Mouse (Mus musculus): Measurements from ENCODE around the gene Nck1. TPM values are rescaled to one million over a fixed set of nuclear protein-coding genes. Genes with fewer than 3 reads are reported as not detected.

The Nck1 gene
- polyA plus RNA-seq, 1 experiment from 2014 or later = 63.5 TPM

DNA sequence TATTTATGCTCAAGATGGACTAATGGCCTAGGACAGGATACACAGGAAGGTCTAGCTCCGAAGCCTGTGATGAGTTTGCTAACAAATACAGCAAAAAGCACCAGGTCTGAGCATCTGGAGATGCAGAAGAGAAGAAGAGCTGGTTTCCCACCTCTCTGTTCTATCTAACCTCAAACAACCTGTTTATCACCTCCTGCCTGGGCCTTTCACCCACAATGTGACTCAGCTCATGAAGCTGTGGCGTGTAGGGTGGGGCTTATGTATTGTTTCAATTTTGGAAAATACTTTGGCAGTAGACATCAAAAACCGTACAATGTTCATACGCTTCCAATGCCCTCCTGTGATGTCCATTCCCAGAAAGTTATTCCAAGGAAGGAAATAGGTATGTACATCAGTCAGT, 83.8 kb downstream of the Nck1 start:
- Histone ChIP-seq H3K36me3 (peaks cover 34% of the 10 kb centered on the region), H3K9me3 (replicated peaks) (no peaks in the 10 kb centered on the region), H3K27me3 (ENCODE audit: low read depth, poor library complexity, severe bottlenecking) (no peaks in the 10 kb centered on the region), H3K4me1 (no peaks in the 10 kb centered on the region), H3K27ac (replicated peaks) (no peak overlapping the region), H3K4me3 (no peak overlapping the region)
- WGBS = 90% methylated on average over 4 of the region's 4 CpGs
- DNase-seq (ENCODE audit: low spot score) = no peak

GRCm38 (mm10) chr9:100461671-100462070, 84.3 kb downstream of the Nck1 start:
- Histone ChIP-seq H3K27ac (replicated peaks) (no peak overlapping the region), H3K4me3 (no peak overlapping the region), H3K36me3 (peaks cover 32% of the 10 kb centered on the region), H3K4me1 (no peaks in the 10 kb centered on the region), H3K27me3 (ENCODE audit: low read depth, poor library complexity, severe bottlenecking) (no peaks in the 10 kb centered on the region), H3K9me3 (replicated peaks) (no peaks in the 10 kb centered on the region)
- DNase-seq (ENCODE audit: low spot score) = no peak
- 91% methylated on average over 9 of the region's 9 CpGs for WGBS

DNA sequence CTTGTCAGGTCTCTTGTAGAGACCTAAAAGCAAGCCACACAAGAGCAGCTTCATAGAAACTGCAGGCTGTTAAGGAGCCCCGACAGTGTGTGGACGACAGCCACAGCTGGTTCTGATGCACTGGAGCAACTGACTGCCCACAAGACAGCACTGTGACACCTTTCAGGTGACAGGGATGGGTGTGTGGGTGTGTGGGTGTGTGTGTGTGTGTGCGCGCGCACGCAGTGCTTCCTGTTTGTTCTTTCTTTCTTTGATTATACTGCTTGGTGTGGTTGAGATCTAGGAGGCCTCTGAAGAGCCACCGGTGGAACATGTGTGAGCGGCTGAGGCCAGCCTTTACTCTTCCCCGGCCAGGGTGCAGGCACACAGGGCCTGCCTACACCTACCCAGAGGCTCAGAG, 85.7 kb downstream of the Nck1 start:
- Histone ChIP-seq H3K4me3 (no peak overlapping the region), H3K9me3 (replicated peaks) (no peaks in the 10 kb centered on the region), H3K4me1 (peaks cover under 1% of the 10 kb centered on the region; the same call in 1 of the 2 replicates), H3K27me3 (ENCODE audit: low read depth, poor library complexity, severe bottlenecking) (peaks cover 3% of the 10 kb centered on the region; the same call in 1 of the 2 replicates), H3K27ac (replicated peaks) (no peak overlapping the region), H3K36me3 (peaks cover 28% of the 10 kb centered on the region)
- WGBS = 94% methylated on average over 9 of the region's 9 CpGs
- no peak for DNase-seq (ENCODE audit: low spot score)

- no peaks in the 10 kb centered on the region for H3K9me3 ChIP-seq (replicated peaks)
- no peak overlapping the region for H3K4me3 ChIP-seq
- peaks cover 11% of the 10 kb centered on the region; the same call in 1 of the 2 replicates for H3K27me3 ChIP-seq (ENCODE audit: low read depth, poor library complexity, severe bottlenecking)
- H3K27ac ChIP-seq (replicated peaks) = no peak overlapping the region
- peaks cover 16% of the 10 kb centered on the region for H3K4me1 ChIP-seq
- H3K36me3 ChIP-seq = peaks cover 28% of the 10 kb centered on the region
- no peak for DNase-seq (ENCODE audit: low spot score)
- WGBS = 93% methylated on average over 17 of the region's 17 CpGs
Observed at GRCm38 (mm10) chr9:100457971-100458681, 87.8 kb downstream of the Nck1 start.

GRCm38 (mm10) chr9:100454664-100454993, 91.3 kb downstream of the Nck1 start:
- Histone ChIP-seq H3K9me3 (replicated peaks) (no peaks in the 10 kb centered on the region), H3K4me1 (peaks cover 16% of the 10 kb centered on the region), H3K4me3 (peak overlapping the region; percentile 48), H3K36me3 (peaks cover 12% of the 10 kb centered on the region), H3K27me3 (ENCODE audit: low read depth, poor library complexity, severe bottlenecking) (peaks cover 11% of the 10 kb centered on the region; the same call in 1 of the 2 replicates), H3K27ac (replicated peaks) (peak overlapping the region; percentile 64)
- DNase-seq (ENCODE audit: low spot score) = no peak
- WGBS = 26% methylated on average over 9 of the region's 9 CpGs

GRCm38 (mm10) chr9:100453944-100454663, 91.8 kb downstream of the Nck1 start:
- H3K27ac ChIP-seq (replicated peaks) = peak overlapping the region; percentile 64

GRCm38 (mm10) chr9:100452432-100452831, 93.5 kb downstream of the Nck1 start:
- Histone ChIP-seq H3K27ac (replicated peaks) (no peak overlapping the region), H3K27me3 (ENCODE audit: low read depth, poor library complexity, severe bottlenecking) (peaks cover 18% of the 10 kb centered on the region; the same call in 1 of the 2 replicates), H3K9me3 (replicated peaks) (no peaks in the 10 kb centered on the region), H3K4me1 (peaks cover 16% of the 10 kb centered on the region), H3K4me3 (no peak overlapping the region), H3K36me3 (no peaks in the 10 kb centered on the region)
- DNase-seq (ENCODE audit: low spot score) = no peak
- 89% methylated on average over 6 of the region's 6 CpGs for WGBS

More at GRCm38 (mm10) chr9:100453944-100454663, 91.8 kb downstream of the Nck1 start:
- H3K4me3 ChIP-seq = peak overlapping the region; percentile 48
- H3K36me3 ChIP-seq = peaks cover 12% of the 10 kb centered on the region
- H3K27me3 ChIP-seq (ENCODE audit: low read depth, poor library complexity, severe bottlenecking) = peaks cover 11% of the 10 kb centered on the region; the same call in 1 of the 2 replicates
- peaks cover 16% of the 10 kb centered on the region for H3K4me1 ChIP-seq
- DNase-seq (ENCODE audit: low spot score) = peak; percentile 80
- 9% methylated on average over 25 of the region's 25 CpGs for WGBS
- H3K9me3 ChIP-seq (replicated peaks) = no peaks in the 10 kb centered on the region

DNA sequence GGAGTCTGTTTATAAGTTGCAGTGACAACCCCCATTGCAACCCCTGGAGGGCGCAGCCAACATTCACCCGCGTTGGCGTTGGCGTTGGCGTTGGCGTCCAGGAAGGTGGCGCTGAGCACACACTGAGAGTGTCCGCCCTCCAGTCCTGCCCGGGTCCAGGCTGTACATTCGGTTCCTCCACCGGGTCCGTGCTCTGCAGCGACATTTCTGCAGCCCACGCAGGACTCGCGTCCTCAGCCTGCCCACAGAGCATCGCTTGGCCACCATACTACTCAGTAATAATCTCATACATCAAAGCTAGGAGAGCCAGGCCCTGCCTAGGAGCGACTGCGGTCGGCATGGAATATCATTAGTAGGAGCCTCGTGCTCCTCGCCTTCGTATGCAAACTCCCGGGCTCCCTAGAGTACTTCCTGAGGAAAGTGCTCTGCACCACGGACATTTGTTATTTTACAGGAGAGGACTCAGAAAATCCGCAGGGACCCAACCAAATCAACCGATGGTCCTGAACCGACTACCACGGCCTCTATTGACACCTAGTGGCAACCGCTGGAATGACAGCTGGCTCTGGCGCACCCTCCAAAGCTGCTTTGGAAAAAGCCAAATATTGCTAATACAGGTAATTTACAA, 99.8 kb downstream of the Nck1 start:
- 0 out of 2 replicates have a peak, but pooled peaks cover 8% of the 10 kb centered on the region for H3K4me1 ChIP-seq
- WGBS = under 1% methylated on average over 32 of the region's 32 CpGs
- no peaks in the 10 kb centered on the region for H3K9me3 ChIP-seq (replicated peaks)
- no peaks in the 10 kb centered on the region for H3K36me3 ChIP-seq
- peaks cover 12% of the 10 kb centered on the region; the same call in 1 of the 2 replicates for H3K27me3 ChIP-seq (ENCODE audit: low read depth, poor library complexity, severe bottlenecking)
- H3K27ac ChIP-seq (replicated peaks) = peak overlapping the region; percentile 87
- peak; percentile 82 for DNase-seq (ENCODE audit: low spot score)
- peak overlapping the region; percentile 69 for H3K4me3 ChIP-seq

Other genes with a start within 250 kb of the Nck1 start
- 0.80 and 0.98 TPM in 2 replicates for gene Il20rb, start 59.3 kb downstream of the Nck1 start, polyA plus RNA-seq (2016; fragmentation: Nextera tagmentation; extraction: Ambion mirVana)
- gene Slc35g2, start 25.0 kb upstream of the Nck1 start, polyA plus RNA-seq (2016; fragmentation: Nextera tagmentation; extraction: Ambion mirVana) = 6.5 TPM in 2 replicates
- 50.8 and 51.6 TPM in 2 replicates for gene Stag1, start 51.7 kb upstream of the Nck1 start, polyA plus RNA-seq (2016; fragmentation: Nextera tagmentation; extraction: Ambion mirVana)

Measured in midbrain, embryonic 10.5 days (tissue).